Mouse (Mus musculus) mouse trophoblast stem cell (cell line): ENCODE results near the gene Cpeb1.
"Not testable (repeated sequence)": the region's sequence is repeated elsewhere in the genome, so short reads cannot be mapped to it uniquely, and the experiment has no call there.

Source experiments
- in situ Hi-C, 2 experiments: fragments of 300-500 bp; cut with MseI, MboI; formaldehyde crosslinking; loops; 2 replicates in 1 of 2; 3 replicates in 1 of 2; pipeline ENCODE4 v1.15.1; 2025

The Cpeb1 gene

DNA sequence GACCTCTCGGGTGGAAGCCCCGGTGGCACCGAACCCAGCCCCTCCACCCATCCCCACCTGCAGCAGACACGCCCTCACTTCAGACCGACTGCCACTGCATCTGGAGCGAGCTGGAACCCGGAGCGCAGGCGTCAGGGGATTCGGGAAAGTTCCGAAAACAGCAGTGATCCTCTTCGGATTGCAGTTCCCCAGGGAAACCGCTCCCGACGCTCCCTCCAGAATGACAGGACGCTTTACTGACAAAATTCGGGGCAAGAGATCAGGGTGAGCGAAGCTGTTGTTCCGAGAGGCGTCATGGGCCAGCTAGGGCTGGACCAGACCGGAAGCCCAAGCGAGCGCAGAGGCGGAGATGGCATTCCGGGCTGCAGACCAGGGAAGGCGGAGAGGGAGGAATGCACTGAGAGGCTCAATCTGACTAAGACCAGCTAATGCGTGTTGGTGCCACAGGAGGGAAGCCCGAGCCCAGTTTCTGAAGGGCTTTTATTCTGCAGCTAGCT lies at the start of gene Cpeb1:
Gene Cpeb1, minus strand, starts transcription at position 311 of the 497 bp plus-strand sequence.
- in situ Hi-C loops, result no loop called here

- in situ Hi-C loops, result no loop called here
These were observed 45.8 kb upstream of the Cpeb1 start for GRCm38 (mm10) chr7:81501050-81501449.

DNA sequence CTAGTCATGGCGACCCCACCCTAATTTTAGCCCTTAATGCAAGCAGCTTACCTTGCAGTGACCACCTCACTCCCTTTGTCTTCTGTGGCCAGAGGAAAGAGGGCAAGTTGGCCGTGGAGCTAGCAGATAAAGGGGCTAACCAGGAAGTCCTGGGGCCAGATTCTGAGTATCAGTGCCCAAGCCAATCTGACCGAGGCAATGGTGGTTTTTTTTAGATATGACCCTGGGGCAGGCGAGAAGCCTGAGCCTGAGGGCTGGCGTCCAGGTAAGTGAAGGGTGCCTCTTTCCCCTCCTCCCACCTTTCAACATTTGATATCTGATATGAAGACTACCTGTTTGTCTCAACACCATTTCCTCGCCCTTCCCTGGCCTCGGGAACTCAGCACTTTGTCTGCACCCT lies 42.9 kb upstream of the Cpeb1 start, which contains the start of gene BC048679:
Gene BC048679, minus strand, starts transcription at position 101 of the 400 bp plus-strand sequence.
- in situ Hi-C loops, result no loop called here

- in situ Hi-C loops, result no loop called here
These were observed 41.9 kb upstream of the Cpeb1 start for GRCm38 (mm10) chr7:81497171-81497570.

- in situ Hi-C loops, result no loop called here
These were observed 38.2 kb upstream of the Cpeb1 start, which contains the start of gene Ap3b2 for GRCm38 (mm10) chr7:81493331-81494021. Ap3b2 (minus strand) TSS chr7:81493925.

DNA sequence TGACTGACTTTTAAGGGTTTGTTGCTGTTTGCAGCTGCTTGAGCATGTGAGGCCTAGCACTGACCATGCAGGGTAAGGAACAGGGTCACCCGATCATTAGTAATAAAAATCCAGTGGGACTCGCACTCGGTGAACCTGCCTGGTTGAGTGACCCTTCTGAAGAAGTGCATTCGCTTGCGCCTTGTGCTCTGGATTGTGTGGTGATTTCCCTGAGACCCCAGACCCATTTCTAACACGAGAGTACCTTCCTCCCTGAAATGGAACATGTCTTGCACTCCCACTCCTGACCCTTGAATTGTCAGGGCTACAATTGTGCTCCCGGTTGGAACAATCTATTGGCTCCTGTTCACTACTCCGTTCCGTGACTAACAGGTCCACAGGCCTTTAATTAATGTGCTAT lies 37.4 kb upstream of the Cpeb1 start:
- in situ Hi-C loops, result no loop called here

DNA sequence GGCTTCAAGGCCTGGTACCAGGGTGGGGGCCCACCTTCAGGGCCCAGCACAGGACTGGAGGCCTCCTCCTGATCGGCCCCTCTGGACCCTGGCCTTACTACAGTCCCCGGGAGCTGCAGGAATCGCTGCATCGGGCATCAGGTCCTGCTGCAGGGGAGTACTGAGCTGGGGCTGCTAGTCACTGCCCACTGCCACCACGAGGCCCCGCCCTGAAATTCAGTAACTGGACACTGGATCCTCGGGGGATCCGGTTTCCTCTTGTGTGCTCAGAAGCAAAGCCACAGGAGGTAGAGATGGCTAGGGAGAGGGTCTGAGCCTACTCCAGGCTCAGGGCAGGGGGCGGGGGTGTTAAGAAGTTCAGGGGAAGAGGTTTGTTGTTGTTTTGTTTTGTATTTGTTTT lies 34.4 kb upstream of the Cpeb1 start:
- in situ Hi-C loops, result no loop called here

DNA sequence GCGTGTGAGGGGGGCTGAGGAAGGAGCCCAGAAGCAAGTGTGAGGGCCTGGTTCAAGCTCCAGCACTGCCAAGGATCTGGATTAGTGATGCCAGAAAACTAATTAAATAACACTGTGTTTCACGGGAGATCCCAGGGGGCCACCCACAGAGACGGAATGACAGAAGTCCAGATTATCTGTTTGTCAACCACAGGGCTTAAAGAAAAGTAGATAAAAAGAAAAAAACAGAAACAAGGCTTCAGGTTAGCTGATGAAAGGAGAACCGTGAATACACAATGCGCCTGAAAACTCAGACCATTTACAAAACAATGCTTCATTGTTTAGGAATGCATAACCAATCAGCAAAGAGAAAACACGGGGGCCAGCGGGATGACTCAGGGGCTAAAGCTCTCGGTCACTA lies 25.5 kb upstream of the Cpeb1 start:
- in situ Hi-C loops, result no loop called here

GRCm38 (mm10) chr7:81479531-81480090 lies 24.3 kb upstream of the Cpeb1 start:
- in situ Hi-C loops, result no loop called here

- in situ Hi-C loops, result not testable (repeated sequence)
These were observed 23.0 kb upstream of the Cpeb1 start for GRCm38 (mm10) chr7:81478261-81478660.

GRCm38 (mm10) chr7:81476833-81477232 lies 21.6 kb upstream of the Cpeb1 start:
- in situ Hi-C loops, result no loop called here

- in situ Hi-C loops, result no loop called here
These were observed 20.0 kb upstream of the Cpeb1 start for GRCm38 (mm10) chr7:81475221-81475620.

DNA sequence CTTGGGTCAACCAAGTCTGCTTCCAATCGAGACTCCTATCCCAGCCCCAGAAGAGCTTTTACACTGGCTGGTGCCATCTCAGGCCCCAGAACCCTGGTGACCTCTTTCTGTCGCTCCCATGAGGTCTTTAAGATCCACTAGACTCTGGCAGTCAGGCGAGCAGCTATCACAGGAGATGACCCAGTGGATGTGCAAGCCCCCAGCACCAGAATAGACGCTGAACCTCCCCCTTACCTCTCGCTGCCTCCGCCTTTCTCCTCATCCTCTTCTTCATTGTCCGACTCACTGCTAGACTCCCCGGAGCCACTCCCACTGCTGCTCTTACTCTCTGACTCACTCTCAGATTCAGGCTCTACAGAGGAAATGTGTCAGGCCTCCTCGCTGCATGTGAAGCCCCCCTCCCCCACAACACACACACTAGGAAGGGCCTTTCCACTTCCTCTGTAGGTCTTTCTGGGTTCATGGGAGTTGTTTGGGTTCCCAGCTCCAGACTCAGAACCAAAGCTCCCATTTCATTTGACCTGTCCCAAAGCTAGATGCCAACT lies 9.7 kb upstream of the Cpeb1 start:
- in situ Hi-C loops, result no loop called here

DNA sequence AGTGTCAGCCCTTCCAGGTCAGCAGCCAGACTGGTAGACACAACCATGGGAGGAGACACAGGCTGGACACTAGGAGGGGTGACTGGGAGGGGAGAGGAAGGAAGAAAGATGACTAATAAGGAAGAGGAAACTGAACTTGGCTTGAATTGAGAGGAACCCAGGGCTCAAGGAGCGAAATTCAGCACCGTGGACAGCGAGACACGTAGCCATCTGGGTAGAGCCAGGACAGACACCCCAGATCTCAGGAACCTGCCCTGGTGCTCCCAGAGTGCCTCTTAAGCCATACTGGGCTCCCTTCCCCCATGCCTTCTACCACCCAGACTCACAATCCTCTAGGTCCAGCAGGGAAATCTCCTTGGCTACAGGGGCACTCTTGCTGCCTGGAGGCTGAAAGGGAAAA lies 8.9 kb upstream of the Cpeb1 start:
- in situ Hi-C loops, result no loop called here

- in situ Hi-C loops, result no loop called here
These were observed 7.5 kb upstream of the Cpeb1 start for GRCm38 (mm10) chr7:81462815-81463214.

GRCm38 (mm10) chr7:81454331-81455039 lies 780 bp downstream of the Cpeb1 start:
- in situ Hi-C loops, result no loop called here

DNA sequence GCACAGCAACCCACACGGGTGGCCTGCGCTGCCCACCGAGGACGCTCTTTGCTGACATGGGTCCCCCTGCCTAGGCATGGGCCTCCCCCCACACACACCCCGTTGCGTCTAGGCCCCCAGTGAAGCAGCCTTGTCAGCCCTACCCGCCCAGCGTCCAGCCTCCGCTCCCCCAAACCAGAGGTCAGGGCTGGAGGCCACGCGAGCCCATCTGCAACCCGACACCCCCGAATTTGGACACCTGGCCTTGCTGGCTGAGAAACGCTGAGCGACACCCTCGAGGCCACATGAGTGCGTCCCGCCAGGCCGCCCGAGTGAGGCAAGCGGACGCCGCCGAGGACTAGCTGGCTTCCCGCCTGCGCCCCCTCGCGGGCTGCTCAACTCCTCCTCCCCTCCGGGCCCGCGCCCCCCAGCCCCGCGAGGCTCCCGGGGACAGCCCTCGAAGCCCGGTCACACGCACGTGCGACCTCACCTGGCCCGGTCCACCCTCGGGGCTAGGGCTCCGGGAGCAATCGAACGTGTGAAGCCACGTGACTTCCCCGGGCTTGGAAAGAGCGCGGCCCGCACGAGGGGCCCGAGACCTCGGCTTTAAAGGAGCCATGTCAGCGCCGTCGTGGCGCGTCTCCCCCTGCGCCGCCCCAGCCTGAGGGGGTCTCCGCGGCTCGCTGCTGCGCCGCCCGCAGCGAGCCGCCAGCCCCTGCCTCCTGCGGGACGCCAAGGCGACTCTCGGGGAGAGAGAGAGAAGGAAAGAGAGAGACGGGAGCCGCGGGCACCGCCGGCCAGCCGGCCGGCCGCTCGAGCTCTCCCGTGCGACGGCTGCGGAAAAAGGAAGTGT lies 1.6 kb downstream of the Cpeb1 start:
- in situ Hi-C loops, result no loop called here

DNA sequence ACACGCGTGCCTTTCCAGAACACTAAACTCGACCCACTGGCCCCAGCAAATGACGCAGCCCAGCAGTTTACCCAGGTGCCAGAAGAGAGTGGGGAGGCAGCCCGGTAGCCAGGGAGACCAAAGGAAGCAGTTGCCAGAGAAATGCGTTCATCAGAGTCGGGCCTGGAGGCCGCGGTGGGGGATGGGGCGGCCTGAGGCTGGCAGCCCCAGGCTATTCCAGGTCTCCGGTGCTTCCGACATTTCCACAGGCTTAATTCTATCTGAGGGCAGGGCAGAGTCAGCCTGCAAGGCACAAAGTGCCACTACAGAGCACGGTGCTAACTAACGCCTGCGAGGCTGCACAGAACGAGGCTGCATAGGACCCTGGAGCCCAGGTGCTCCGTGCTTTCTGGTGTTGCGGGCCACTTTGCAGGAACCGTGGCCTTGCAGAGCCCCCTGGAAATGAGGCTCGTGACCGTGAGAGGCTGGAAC lies 2.3 kb downstream of the Cpeb1 start:
- in situ Hi-C loops, result no loop called here

DNA sequence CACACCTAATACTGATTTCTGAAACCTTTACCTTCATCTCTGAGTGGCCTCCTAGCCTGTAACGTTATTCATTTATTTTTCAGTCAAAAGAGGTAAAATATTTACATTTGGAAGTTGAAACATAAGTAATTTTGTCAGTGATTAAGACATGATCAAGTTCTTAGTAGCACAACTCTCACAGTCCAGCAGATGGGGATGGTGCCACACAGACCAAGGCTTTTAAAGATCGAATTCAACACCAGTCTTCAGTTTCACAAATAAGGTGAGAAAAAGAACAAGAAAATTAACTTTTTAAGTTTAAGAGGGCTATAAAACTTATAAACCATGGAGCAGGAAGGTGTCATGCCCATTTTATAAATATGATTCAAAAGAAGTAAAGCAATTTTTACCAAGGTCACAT lies 56.3 kb downstream of the Cpeb1 start:
- in situ Hi-C loops, result no loop called here

DNA sequence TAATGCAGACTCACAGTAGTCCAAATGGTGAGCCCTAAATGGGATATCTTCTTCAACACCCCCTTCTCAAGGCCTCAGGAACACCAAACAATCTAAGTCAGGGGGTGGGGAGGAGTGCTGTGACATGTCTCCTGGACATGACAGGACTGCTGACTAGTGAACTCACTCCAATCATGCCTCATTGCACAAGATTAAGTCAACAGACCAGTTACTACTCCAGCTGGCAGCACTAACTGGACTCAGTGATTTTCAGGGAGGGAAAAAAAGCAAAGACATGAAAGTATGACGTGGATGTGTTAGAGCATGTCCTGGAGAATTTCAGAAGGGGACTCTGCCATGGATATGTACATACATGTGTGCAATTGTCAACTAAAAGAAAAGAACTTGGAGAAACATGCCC lies 75.9 kb downstream of the Cpeb1 start:
- in situ Hi-C loops, result no loop called here

DNA sequence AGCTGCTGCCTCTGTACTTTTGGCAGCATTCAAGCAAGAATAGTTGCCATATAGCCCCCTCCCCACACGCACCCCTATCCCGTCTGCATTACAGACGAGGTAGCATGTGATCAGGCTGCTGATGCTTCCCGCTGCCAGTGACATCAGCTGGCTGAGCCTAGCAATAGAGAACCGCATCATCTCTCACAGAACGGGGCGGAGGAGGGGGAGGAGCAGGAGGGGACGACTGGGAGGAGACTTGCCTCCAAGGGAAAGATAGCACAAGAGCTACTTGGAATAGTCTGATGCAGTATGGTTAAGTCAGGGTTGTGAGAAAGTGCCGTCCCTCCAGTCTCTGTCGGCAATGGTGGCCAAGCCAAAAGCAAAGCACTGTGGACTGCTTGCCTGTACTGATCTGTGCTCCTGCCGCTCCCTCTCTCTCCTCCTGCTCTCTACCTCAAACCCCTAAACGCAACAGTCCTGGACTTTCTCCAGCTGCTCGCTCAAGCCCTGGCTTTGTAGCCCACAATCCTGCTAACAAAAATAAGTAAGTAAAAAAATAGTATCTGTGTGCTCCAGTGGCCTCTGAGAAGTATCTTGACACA lies 82.8 kb downstream of the Cpeb1 start:
- in situ Hi-C loops, result no loop called here
